Mouse (Mus musculus) MEL (cell line): Measurements from ENCODE around the gene Scamp5. TPM values are rescaled to one million over a fixed set of nuclear protein-coding genes. Genes with fewer than 3 reads are reported as not detected.

Experiments
- DNase-seq: peaks from one replicate; pipeline ENCODE4 v3.0.0; 2011; ENCODE audit warnings: low read depth, low spot score
- H3K27ac ChIP-seq: 2 replicates; pipeline ENCODE4 v1.5.1; 2012; ENCODE audit warnings: low read depth, mild to moderate bottlenecking, control low read depth, low read length, moderate library complexity; ENCODE audit not compliant: control insufficient read depth
- H3K27me3 ChIP-seq, 2 experiments: fragments of 150-350 bp in 1 of 2; sonication (generic) in 1 of 2; 2 replicates each; pipeline ENCODE4 v1.6.1; 2012; ENCODE audit warnings: low read length in 2 of 2, mild to moderate bottlenecking in 2 of 2, improper control_type of control experiment in 1 of 2, moderate library complexity in 1 of 2; ENCODE audit not compliant: insufficient read depth in 2 of 2, control insufficient read depth in 1 of 2
- H3K36me3 ChIP-seq, 2 experiments: 2 replicates each; pipeline ENCODE4 v1.6.1; 2012 to 2014; ENCODE audit warnings: low read length in 2 of 2, improper control_type of control experiment in 1 of 2, inconsistent platforms in 1 of 2, mild to moderate bottlenecking in 1 of 2; ENCODE audit not compliant: insufficient read depth in 2 of 2, control insufficient read depth in 1 of 2
- H3K4me1 ChIP-seq, 2 experiments: fragments of 150-350 bp in 1 of 2; sonication (generic) in 1 of 2; 2 replicates each; pipeline ENCODE4 v1.6.1; 2012; ENCODE audit warnings: low read length in 2 of 2, improper control_type of control experiment in 1 of 2, mild to moderate bottlenecking in 1 of 2; ENCODE audit not compliant: insufficient read depth in 2 of 2, control insufficient read depth in 1 of 2
- H3K4me3 ChIP-seq, 2 experiments: fragments of 150-350 bp in 1 of 2; sonication (generic) in 1 of 2; 2 replicates each; pipeline ENCODE4 v1.5.1; 2012; ENCODE audit warnings: low read depth in 2 of 2, low read length in 2 of 2, mild to moderate bottlenecking in 2 of 2, moderate library complexity in 2 of 2, control low read depth in 1 of 2, improper control_type of control experiment in 1 of 2; ENCODE audit not compliant: control insufficient read depth in 1 of 2, insufficient read depth in 1 of 2
- H3K79me2 ChIP-seq: 2 replicates; pipeline ENCODE4 v1.6.1; 2012; ENCODE audit warnings: mild to moderate bottlenecking, low read length, moderate library complexity; ENCODE audit not compliant: control insufficient read depth, poor library complexity, insufficient read depth
- H3K9ac ChIP-seq: 2 replicates; pipeline ENCODE4 v1.6.1; 2012; ENCODE audit warnings: low read depth, mild to moderate bottlenecking, control low read depth, low read length, moderate library complexity; ENCODE audit not compliant: control insufficient read depth, poor library complexity, severe bottlenecking
- H3K9me3 ChIP-seq: fragments of 150-350 bp; sonication (generic); replicated peaks from 2 replicates; pipeline ENCODE4 v1.6.1; 2012; ENCODE audit warnings: mild to moderate bottlenecking, low read length, improper control_type of control experiment, moderate library complexity; ENCODE audit not compliant: insufficient read depth
- CHD2 ChIP-seq: IDR thresholded peaks from 2 replicates; pipeline ENCODE4 v1.6.1; 2011; ENCODE audit warnings: low read length, improper control_type of control experiment
- CTCF ChIP-seq, 3 experiments: IDR thresholded peaks in 2 of 3; conservative IDR thresholded peaks in 1 of 3; 2 replicates each; pipeline ENCODE4 v1.5.1; 2011 to 2012; ENCODE audit warnings: low read length in 3 of 3, low read depth in 2 of 3, mild to moderate bottlenecking in 2 of 3, improper control_type of control experiment in 1 of 3, inconsistent platforms in 1 of 3, mixed read lengths in 1 of 3, moderate library complexity in 1 of 3; ENCODE audit not compliant: control insufficient read depth in 1 of 3, insufficient read depth in 1 of 3, poor library complexity in 1 of 3, severe bottlenecking in 1 of 3
- EP300 ChIP-seq, 2 experiments: IDR thresholded peaks; 2 replicates each; pipeline ENCODE4 v1.6.1; 2011; ENCODE audit warnings: improper control_type of control experiment in 2 of 2, low read length in 2 of 2, low read depth in 1 of 2, mild to moderate bottlenecking in 1 of 2
- GATA1 ChIP-seq: IDR thresholded peaks from 2 replicates; pipeline ENCODE4 v1.6.1; 2011; ENCODE audit warnings: low read depth, low read length, improper control_type of control experiment
- HCFC1 ChIP-seq: IDR thresholded peaks from 2 replicates; pipeline ENCODE4 v1.6.1; 2012; ENCODE audit warnings: low read depth, mild to moderate bottlenecking, inconsistent platforms, low read length, improper control_type of control experiment, moderate library complexity
- JUND ChIP-seq: IDR thresholded peaks from 2 replicates; pipeline ENCODE4 v1.6.1; 2011; ENCODE audit warnings: low read depth, mild to moderate bottlenecking, improper control_type of control experiment, low read length
- KAT2A ChIP-seq: conservative IDR thresholded peaks from 2 replicates; pipeline ENCODE4 v1.6.1; 2012; ENCODE audit warnings: low read depth, low read length, improper control_type of control experiment, inconsistent platforms
- MAFK ChIP-seq: IDR thresholded peaks from 2 replicates; pipeline ENCODE4 v1.6.1; 2011; ENCODE audit warnings: low read depth, mild to moderate bottlenecking, low read length, improper control_type of control experiment, borderline replicate concordance
- MAX ChIP-seq: IDR thresholded peaks from 2 replicates; pipeline ENCODE4 v1.6.1; 2011; ENCODE audit warnings: low read length, improper control_type of control experiment
- MEF2A ChIP-seq: IDR thresholded peaks from 2 replicates; pipeline ENCODE4 v1.6.1; 2014; ENCODE audit warnings: low read depth, mild to moderate bottlenecking, inconsistent platforms, low read length, improper control_type of control experiment; ENCODE audit not compliant: poor library complexity, insufficient replicate concordance, severe bottlenecking; ENCODE audit errors: extremely low read depth
- MYB ChIP-seq: IDR thresholded peaks from 2 replicates; pipeline ENCODE4 v1.6.1; 2011; ENCODE audit warnings: mild to moderate bottlenecking, low read depth, low read length, improper control_type of control experiment
- NELFE ChIP-seq: IDR thresholded peaks from 2 replicates; pipeline ENCODE4 v1.6.1; 2011; ENCODE audit warnings: low read depth, low read length, improper control_type of control experiment
- NRF1 ChIP-seq: IDR thresholded peaks from 2 replicates; pipeline ENCODE4 v1.6.1; 2014; ENCODE audit warnings: low read depth, mild to moderate bottlenecking, inconsistent platforms, low read length, improper control_type of control experiment, moderate library complexity; ENCODE audit not compliant: poor library complexity, insufficient read depth, severe bottlenecking
- POLR2A ChIP-seq, 2 experiments: IDR thresholded peaks; 2 replicates each; pipeline ENCODE4 v1.6.1; 2011 to 2012; ENCODE audit warnings: low read length in 2 of 2, mild to moderate bottlenecking in 2 of 2, control low read depth in 1 of 2, improper control_type of control experiment in 1 of 2, low read depth in 1 of 2, moderate library complexity in 1 of 2; ENCODE audit not compliant: control insufficient read depth in 1 of 2, insufficient read depth in 1 of 2, poor library complexity in 1 of 2
- POLR2AphosphoS5 ChIP-seq: IDR thresholded peaks from 2 replicates; pipeline ENCODE4 v1.6.1; 2012; ENCODE audit warnings: low read depth, borderline replicate concordance, mild to moderate bottlenecking, inconsistent platforms, low read length, moderate library complexity, mixed read lengths
- RAD21 ChIP-seq: IDR thresholded peaks from 2 replicates; pipeline ENCODE4 v1.6.1; 2011; ENCODE audit warnings: mild to moderate bottlenecking, low read depth, low read length, improper control_type of control experiment
- RCOR1 ChIP-seq: IDR thresholded peaks from 2 replicates; pipeline ENCODE4 v1.6.1; 2012; ENCODE audit warnings: low read depth, mild to moderate bottlenecking, inconsistent platforms, low read length, improper control_type of control experiment
- SIN3A ChIP-seq: IDR thresholded peaks from 2 replicates; pipeline ENCODE4 v1.6.1; 2012; ENCODE audit warnings: low read length, improper control_type of control experiment, inconsistent platforms
- UBTF ChIP-seq: IDR thresholded peaks from 2 replicates; pipeline ENCODE4 v1.6.1; 2012; ENCODE audit warnings: low read depth, mild to moderate bottlenecking, inconsistent platforms, low read length, improper control_type of control experiment, moderate library complexity, borderline replicate concordance; ENCODE audit not compliant: insufficient read depth
- ZC3H11A ChIP-seq: IDR thresholded peaks from 2 replicates; pipeline ENCODE4 v1.6.1; 2012; ENCODE audit warnings: low read depth, mild to moderate bottlenecking, inconsistent platforms, low read length, improper control_type of control experiment
- ZKSCAN1 ChIP-seq: IDR thresholded peaks from 2 replicates; pipeline ENCODE4 v1.6.1; 2012; ENCODE audit warnings: low read depth, mild to moderate bottlenecking, inconsistent platforms, low read length, improper control_type of control experiment, moderate library complexity
- polyA plus RNA-seq, 2 experiments: library from polyadenylated mRNA; stranded (reverse) in 1 of 2; unstranded in 1 of 2; fragments of >175 nt in 1 of 2; fragments of >200 nt in 1 of 2; gene quantifications; 2 replicates each; pipeline versions ENCODE4 v1.2.1 to v1.2.4; 2012; ENCODE audit warnings: low replicate concordance in 2 of 2, low read depth in 1 of 2; ENCODE audit not compliant: insufficient read length in 2 of 2, insufficient read depth in 1 of 2, missing spikeins in 1 of 2
- total RNA-seq: library from RNA; depleted of rRNA; stranded (reverse); fragments of 300-350 nt; gene quantifications from 2 replicates; pipeline ENCODE4 v1.2.3, GENCODE M21; 2012

Gene Scamp5
- total and polyA plus RNA-seq, 3 experiments = 2.3 to 4.3 TPM; not detected in 1

DNA sequence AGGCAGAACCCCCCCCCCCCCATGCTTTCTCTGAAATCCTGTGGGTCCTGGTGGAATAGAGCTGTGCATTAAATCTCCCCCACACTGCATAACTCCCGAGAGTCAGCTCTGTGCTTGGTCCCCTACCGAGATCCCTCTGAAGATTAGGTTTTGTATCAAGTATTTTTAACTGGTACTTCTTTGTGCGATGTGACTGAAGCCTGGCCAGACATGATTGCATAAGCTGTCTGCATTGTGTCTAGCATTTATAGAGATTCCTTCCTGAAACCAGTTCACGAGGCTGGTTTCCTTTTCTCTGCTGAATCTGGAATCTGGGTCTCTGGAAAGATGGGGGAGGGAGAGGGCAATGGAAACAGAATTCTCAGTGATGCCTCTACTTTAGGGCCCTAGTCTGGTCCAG, 39.5 kb downstream of the Scamp5 start:
- peaks cover 18 to 33% of the 10 kb centered on the region in 2 experiments for H3K4me1 ChIP-seq
- peaks cover 0 to 31% of the 10 kb centered on the region in 2 experiments; a peak in 2 of 4 replicates for H3K36me3 ChIP-seq
- H3K4me3 ChIP-seq = no peak overlapping the region
- no peaks in the 10 kb centered on the region for H3K27me3 ChIP-seq
- no peaks in the 10 kb centered on the region for H3K79me2 ChIP-seq
- TF ChIP-seq SIN3A (no peak), ZC3H11A (no peak), CHD2 (no peak), POLR2A (IDR thresholded peaks at IDR 0.05; ENCODE audit: control insufficient read depth in 1 of 2, insufficient read depth in 1 of 2, low read depth in 1 of 2, low read length in 2 of 2, poor library complexity in 1 of 2) (no peak), MAFK (no peak), GATA1 (no peak), RAD21 (no peak), CTCF (IDR thresholded peaks at IDR 0.05 in 2 of 3, conservative IDR thresholded peaks at IDR 0.05 in 1 of 3; ENCODE audit: control insufficient read depth in 1 of 3, insufficient read depth in 1 of 3, low read depth in 2 of 3, low read length in 3 of 3, poor library complexity in 1 of 3, severe bottlenecking in 1 of 3) (no peak), JUND (no peak), MYB (no peak), NELFE (no peak), NRF1 (no peak), RCOR1 (no peak), HCFC1 (no peak), POLR2AphosphoS5 (no peak), MAX (no peak), MEF2A (no peak), UBTF (no peak), ZKSCAN1 (no peak), EP300 (IDR thresholded peaks at IDR 0.05; ENCODE audit: low read depth in 1 of 2, low read length in 2 of 2) (no peak)
- H3K27ac ChIP-seq = no peak overlapping the region
- DNase-seq = no peak
- H3K9me3 ChIP-seq = no peaks in the 10 kb centered on the region
- no peak overlapping the region for H3K9ac ChIP-seq

DNA sequence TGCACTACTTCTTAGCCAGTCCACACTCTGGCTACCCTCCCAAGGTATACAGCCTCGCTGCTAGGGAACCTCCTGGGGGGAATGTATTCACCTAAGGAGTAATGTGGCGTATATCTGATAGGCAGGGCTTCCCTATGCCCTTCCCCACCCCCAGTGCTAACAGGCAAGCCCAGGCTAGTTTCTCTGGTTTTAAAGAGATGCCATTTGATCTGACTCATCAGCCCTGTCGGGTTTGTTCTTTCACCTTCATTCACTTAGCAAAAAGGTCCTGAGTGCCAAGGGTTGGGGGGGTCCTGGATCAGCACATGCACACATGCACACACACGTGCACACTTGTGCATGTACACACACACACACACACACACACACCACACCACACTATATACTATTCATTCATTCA, 39.9 kb downstream of the Scamp5 start:
- Histone ChIP-seq H3K36me3 (peaks cover 0 to 29% of the 10 kb centered on the region in 2 experiments; a peak in 2 of 4 replicates), H3K27ac (no peak overlapping the region), H3K4me3 (no peak overlapping the region), H3K79me2 (no peaks in the 10 kb centered on the region), H3K27me3 (no peaks in the 10 kb centered on the region), H3K4me1 (peaks cover 16 to 28% of the 10 kb centered on the region in 2 experiments), H3K9ac (no peak overlapping the region), H3K9me3 (no peaks in the 10 kb centered on the region)
- no peak for DNase-seq
- TF ChIP-seq CTCF (IDR thresholded peaks at IDR 0.05 in 2 of 3, conservative IDR thresholded peaks at IDR 0.05 in 1 of 3; ENCODE audit: control insufficient read depth in 1 of 3, insufficient read depth in 1 of 3, low read depth in 2 of 3, low read length in 3 of 3, poor library complexity in 1 of 3, severe bottlenecking in 1 of 3) (no peak), POLR2A (IDR thresholded peaks at IDR 0.05; ENCODE audit: control insufficient read depth in 1 of 2, insufficient read depth in 1 of 2, low read depth in 1 of 2, low read length in 2 of 2, poor library complexity in 1 of 2) (no peak), KAT2A (no peak)
